Mouse (Mus musculus): ENCODE data around the gene Zfp169. TPM values are rescaled to one million over a fixed set of nuclear protein-coding genes. Genes with fewer than 3 reads are reported as not detected.

The Zfp169 gene
- polyA plus RNA-seq (2017; shearing (Covaris generic)) = 10.5 TPM

DNA sequence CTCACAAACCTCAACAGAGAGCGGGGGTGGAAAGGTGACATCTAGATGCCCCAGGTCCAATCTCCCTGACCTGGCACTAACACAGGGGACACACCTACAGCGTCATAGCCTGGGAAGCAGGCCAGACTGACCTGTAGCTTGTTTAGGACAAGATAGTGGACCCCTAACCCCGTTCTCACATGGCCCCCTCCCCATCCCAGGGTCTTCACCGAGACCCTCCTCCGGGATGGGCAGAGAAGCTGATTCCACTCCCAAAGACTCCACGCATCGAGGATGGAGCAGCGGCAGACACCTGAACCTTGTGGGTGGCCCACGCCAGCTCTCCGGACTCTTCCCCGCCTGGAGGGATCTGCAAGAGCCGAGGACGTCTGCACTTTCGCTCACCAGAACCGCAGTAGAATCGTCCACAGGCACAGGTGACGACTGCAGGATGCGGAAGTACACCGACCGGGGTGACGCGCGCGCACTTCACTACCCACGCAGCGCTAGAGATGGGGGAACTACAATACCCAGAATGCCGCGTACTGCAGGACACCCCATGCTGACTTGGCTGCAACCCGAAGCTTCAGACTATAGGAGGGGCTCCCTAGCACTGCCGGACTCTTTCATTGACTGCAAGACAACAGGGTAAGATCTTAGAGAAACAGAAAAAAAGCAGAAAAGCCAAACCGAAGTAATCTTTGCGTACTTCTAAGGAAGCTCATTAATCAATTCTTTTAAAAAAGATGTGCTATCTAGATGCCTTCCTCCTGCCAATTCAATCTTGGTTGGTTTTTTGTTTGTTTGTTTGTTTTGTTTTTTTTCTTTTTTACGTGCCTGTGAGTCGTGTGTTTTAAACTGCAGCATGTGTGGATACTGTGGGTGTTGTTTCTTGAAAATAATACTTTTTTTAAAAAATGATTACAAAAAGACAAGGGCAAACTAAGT is at the start of gene Zfp169, which contains the start of gene A830005F24Rik:
TSS of gene Zfp169 (minus strand) at position 449 of the 927 bp plus-strand sequence.
TSS of gene A830005F24Rik (plus strand) at position 568 of the 927 bp plus-strand sequence.

Other genes starting within 250 kb of the Zfp169 start
- 4.5 TPM for gene A830005F24Rik, start 119 bp upstream of the Zfp169 start, polyA plus RNA-seq (2017; shearing (Covaris generic))
- gene Ptpdc1, start 112.2 kb upstream of the Zfp169 start, polyA plus RNA-seq (2017; shearing (Covaris generic)) = 4.2 TPM
- not detected for gene Barx1, start 149.5 kb upstream of the Zfp169 start, polyA plus RNA-seq (2017; shearing (Covaris generic))

All from naive thymus-derived CD4-positive, alpha-beta T cell, adult 5 months (primary cell).